Mouse (Mus musculus) cerebellum, adult 18-20 months (tissue): ENCODE data around the gene Fkbp2.

Experiments
- DNase-seq, 2 experiments: peaks; one replicate each; pipeline ENCODE4 v3.0.0; 2021

Fkbp2 gene

DNA sequence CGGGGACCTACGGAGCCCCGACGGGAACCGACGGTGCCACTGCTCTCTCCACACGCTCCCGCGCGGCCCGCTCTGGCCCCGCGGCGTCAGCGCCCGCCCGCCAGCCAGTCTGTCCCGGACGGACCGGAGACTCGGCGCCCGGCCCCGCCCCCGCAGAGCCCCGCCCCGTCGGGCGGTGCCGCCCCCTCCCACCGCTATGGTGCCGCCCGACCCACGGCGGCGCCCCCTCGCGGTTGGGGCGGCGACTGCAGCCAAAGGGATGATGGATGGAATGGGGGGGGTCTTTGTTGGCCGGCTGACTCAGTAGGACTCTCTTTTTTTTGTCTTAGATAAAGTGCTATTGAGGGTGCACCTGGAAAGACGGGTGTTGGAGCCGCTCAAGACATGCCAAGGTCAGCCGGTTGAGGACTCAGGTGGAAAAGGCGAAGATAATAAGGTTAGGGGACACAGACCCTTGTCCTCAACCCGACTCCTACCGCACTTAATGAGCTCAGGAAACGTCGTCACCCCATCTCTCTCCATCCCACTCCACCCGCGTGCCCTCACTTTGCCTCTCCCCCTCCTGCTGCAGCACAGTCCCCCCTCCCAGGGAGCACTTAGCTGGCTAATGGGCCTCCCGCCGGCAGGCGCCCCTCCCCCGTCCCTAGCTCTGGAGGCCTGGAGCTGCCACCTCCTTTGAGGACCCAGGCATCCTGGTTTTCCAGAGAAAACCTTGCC, 10.5 kb downstream of the Fkbp2 start:
- peak in 1 of 2 experiments; percentile 47 for DNase-seq

DNA sequence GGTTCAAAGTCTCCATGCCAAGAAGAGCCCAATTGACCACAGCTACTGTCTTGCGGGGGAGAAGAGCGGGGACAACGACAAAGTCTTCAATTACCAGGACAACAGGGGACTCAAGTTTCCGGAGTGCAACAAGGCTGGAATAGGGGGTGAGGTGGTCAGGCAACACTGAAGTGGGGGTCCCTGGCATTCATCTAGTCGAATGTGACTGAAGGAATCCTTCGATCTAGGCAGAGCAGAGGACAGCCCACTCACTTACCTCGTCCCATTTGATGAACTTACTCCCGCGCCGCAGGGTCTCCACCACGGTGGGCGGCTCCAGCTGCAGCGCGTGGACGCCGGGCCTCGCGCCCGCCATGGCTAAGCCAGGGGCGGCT, 11.0 kb downstream of the Fkbp2 start:
- no peak for DNase-seq

DNA sequence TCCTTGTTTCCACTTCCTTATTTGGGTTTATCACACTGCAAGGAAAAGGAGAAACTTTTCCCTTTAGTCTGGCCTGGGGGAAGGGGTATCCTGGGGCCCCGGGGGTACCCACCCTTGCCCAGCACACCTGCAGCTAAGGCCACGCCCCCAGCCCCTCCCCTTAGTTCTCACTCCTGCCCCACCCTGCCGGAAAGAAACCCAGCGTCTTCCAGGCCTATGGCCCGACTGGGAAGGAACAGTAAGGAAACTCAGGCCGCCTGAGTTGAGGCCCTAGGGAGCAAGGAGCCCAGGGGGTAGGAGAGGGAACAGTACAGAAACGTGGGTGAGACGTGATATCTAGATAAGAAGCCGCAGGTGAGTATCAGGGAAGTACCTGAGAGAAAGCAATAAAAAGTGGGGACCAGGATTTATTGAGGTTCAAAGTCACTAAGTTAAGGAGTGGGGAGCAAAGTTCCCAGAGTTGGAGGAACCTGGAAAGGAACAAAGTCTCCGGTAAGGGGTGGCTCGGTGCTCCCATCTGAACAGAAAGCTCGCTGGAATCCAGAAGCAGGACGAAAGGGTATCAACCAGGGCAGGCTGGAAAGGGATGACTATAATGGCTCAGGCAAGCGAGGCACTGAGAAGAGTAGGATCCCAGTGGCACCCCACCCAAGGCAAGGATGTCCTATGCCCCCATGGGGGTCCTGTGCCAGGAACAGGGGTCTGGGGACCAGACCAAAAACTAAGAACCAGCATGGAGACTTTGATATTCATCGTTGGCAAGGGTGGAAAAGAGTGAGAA, 11.6 kb downstream of the Fkbp2 start:
- no peak for DNase-seq

DNA sequence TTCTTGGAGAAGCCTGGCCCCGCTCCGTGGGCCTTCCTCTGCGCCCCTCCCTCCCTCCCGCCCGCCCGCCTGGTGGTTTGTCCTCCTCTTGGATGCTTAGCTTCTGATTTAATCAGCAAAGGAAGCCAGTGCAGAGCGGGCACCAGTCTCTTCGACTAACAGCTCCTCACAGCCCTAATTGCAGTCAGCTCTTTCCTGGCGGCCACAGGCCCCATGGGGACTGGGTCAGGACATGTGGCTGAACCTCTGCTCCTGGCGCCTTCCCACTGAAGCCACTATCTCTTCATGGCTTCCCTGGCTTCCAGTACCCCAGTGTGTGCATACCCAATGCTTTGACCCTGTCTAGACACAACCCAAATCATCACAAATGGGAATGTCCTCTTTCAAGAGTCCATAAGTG, 23.8 kb downstream of the Fkbp2 start:
- no peak for DNase-seq

DNA sequence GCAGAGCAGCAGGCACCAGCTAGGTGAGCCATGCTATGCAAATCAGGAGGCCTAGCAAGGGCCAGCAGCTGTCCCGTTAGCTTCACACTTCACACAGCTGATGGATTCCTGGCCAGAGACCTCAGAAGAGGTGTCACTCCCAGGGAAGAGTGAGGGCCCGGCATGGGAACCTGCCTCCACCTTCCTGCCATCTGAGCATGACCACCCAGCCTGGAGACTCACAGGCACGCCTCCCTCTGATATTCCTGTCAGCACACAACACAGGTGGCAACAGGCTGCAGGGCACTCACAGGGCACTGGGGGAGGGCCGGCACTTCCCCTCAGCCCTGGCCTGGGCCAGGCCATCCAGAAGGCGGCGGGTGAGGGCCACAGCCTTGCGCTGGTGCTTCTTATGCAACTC, 24.9 kb downstream of the Fkbp2 start:
- DNase-seq = no peak

DNA sequence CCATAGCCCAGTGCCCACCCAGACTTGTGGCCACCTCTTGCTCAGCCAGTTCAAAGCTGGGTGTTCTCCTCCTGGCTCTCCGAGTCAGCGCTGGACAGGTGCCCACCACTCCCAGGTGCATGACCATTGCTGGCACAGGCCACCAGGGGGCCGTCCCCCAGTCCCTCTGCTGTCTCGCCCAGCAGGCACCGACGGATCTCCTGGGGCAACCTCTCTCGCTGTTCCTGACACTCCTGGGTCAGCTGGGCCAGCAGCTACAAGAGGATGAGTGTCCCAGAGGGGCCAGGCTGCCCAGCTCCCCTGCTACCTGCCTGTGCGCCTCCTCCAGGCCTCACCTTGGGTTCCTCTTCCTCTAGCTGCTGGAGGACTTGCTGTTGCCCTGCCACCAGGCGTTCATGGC, 26.3 kb downstream of the Fkbp2 start:
- peak in 1 of 2 experiments; percentile 46 for DNase-seq

DNA sequence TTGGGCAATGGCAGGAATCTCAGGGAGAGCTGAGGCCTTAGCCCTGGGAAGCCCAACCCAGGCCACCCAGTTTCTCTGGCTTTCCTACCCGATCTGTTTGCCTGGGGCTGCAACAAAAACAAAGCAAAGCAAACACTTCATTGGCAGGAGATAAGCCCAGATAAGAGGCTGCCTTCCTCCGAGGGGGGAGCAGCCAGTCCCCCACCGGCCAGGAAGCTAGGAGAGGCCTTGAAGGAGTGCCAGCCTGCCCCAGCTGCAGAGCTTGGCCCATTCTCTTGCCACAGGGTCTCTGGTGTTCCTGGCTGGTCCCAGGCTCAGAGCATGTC, 27.6 kb downstream of the Fkbp2 start:
- DNase-seq = peak in 1 of 2 experiments; percentile 27

DNA sequence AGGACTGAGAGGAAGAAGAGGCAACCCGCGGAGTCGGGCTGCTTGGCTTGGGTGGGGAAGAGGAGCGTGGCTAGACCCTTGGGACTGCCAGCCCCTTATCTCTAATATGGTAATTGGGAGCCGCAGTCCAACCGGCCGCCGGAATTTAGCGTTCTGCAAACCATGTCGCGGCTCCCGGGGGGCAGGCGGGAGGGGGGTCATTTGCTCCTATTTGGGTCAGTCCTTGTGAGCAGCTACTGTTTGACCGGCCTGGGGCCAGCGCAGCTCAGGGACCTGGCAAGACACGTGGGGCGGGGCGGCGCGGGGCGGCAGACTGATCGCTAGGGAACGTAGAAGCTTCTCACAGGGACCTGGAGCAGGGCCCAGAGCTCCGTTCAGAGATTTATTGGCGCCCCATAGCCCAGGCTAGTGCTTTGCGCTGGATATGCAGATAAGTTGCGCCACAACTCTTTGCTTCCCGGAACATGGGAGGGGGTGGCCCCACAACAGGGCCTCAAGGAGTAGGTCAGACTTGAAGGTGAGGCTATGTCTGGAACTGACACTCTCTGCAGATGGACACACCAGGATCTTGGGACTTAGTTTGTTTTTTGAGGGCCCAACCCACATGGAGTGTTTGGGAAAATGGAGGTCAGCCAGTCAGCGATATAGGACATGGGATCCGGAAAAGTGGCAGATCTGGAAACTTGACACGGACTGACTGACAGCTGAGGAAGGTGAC, 28.1 kb downstream of the Fkbp2 start:
- DNase-seq = peak; percentile 78

DNA sequence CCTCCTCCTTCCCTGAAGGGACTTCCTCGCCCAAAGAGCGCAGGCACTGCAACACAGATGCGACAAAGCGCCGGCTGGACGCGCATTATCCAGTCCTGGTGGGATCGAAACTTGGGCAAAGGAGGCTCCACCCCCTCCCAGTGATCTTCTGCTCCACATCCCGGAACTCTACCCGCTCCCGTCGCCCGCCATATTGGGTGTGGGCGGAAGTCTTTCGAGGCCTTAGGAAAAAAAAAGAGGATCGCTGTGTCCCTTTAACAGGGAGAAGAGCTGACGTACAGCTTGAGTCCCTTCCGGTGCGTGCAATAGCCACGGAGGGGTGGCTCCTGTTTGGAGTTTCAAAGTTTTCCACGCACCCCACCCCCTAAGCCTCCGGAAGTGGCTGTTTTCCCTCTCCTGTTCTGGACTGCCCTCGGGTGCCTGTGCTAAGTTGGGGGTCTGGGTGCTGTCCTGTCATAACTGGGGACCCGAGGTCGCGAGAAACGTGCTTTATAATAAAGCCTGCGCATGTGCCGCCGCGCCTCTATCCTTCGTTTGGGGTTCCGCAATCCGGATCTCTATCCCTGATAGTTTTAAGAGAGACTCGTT, 28.8 kb downstream of the Fkbp2 start:
- DNase-seq = peak; percentile 91 to 96

DNA sequence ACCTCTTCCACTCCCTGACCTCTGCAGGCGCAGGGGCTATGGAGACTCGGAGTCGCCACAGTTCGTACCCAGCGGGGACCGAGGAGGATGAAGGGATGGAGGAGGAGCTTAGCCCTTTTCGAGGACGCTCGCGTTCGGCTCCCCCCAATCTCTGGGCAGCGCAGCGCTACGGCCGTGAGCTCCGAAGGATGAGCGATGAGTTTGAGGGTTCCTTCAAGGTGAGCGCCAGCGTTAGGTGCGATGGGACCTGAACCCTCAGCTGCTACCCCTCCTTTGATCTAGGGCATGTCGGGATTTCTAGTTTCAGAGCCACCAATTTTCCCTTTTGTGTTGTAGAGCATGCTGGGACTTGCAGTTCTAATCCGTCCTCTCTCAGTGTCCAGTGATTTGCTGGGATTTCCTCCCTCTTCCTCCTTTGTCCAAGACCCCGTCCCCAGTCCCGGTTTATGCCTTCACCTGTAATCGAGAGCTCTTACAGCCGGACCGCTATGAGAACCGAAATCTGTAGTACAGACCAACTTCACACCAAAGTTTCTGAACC, 29.6 kb downstream of the Fkbp2 start:
- DNase-seq = peak; percentile 65 to 66

DNA sequence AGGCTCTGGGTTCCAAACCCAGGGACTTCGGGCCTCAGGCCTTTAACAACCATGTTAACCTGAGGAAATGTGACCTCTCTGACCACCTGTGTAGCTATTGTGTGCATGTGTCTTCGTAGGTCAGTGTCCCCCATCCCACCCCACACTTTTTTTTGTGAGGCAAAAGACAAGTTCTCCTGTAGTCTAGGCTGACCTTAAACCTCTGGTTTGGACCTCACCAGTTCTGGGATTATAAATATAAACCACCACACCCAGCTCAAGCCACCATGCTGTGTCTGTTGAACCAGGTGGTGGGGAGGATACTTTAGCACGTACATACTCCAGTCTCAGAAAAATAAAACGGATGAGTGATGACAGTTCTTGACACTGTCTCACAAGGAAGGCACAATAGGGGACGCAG, 30.4 kb downstream of the Fkbp2 start:
- DNase-seq = no peak

DNA sequence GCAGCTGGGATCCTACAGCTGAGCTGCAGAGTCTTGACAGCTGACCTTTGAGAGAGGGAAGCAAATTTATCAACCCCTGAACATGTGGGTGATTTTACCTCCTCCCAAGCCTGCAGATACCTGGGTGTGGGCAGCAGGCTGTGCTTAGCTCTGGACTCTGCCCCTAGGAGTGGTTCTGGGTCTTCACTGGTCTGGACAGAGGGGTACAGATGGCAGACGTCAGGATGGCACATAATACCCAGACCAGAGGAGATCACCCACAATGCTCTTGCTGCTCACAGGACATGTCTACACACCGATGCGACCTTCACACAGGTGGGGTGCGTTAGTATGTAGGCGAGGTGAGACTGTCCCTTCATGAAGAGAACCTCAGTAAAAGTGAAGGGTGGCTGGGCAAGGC, 30.8 kb downstream of the Fkbp2 start:
- DNase-seq = no peak

DNA sequence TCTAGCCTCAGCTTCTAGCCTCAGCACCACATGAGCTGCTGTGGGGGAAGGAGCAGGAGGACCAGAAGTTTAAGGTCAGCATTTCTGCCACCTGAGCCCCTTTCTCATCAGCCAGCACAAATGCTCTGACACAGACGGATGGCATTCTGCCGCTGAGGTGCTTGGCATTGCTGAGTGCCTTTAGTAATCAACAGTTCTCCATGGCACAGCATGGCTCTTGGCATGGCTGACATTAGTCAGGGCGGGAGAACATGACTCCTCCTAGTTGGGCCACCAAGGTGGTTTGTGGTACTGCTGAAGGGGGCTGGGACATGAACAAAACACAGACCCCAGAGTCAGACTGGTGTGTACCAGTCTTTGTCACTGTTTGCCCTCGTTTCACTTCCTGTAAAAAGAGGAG, 32.1 kb downstream of the Fkbp2 start:
- DNase-seq = peak; percentile 73 to 81

DNA sequence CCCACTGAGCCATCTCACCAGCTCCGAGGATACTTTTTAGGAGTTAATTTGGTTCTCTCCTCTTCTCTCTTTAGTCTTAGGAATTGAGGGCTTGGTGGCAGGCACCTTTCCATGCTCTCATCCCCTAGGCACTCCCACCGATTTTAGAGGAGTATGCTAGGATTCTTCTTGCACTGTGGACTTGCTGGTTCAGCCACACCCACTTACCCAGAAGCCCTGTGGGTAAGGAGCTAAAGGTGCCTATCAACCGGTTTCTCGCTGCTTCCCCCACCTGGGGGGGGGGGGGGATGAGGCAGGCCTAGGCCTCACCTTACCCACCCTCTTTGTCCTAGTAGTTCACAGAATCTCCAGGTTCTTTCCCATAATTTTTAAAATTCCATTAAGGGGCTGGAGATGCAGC, 32.6 kb downstream of the Fkbp2 start:
- DNase-seq = no peak

DNA sequence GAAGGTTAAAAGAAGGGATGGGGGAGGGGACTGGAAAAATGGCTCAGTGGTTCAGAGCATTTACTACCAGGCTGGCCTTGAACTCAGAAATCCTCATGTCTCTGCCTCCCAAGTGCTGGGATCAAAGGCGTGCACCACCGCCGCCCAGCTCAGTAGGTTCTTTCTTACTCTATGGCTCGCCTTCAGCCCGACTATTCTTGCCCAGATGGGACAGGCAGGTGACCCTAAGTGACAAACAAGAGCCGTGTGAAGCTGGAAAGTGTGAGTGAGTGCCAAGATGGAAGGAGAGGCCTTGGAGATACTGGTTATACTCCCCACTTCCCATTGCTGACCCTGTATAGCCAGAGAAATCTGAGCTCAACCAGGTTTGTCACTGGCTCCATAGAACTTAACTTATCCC, 36.6 kb downstream of the Fkbp2 start:
- no peak for DNase-seq

DNA sequence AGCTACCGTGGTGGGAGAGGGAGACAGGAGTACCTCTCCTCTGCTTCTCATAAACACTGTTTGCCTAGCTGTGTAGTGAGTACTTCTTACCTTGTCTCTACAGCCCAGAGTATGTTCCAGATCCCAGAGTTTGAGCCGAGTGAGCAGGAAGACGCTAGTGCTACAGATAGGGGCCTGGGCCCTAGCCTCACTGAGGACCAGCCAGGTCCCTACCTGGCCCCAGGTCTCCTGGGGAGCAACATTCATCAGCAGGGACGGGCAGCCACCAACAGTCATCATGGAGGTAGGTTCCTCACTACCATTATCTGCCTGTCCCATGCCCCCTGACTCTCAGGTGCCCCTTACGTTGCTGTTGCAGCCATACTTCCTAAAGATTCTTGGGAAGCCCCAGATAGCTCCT, 37.5 kb downstream of the Fkbp2 start:
- DNase-seq = no peak

DNA sequence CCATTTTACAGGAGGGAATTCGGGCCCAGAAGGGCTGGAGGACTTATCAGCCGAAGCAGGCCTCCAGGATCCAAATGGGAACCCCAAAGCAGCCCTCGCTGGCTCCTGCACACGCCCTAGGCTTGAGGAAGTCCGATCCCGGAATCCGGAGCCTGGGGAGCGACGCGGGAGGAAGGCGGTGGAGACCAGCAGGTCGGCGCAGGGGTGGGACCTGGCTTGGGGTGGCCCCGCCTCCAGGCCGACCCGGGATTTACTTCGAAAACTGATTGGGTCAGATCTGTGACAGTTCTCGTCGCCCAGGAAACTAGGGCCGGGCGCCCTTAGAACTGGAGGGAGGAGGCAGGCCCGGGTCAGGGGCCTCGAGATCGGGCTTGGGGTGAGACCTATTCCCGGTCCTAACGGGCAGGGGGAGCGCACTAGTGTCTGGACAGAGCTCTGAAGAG, 38.0 kb downstream of the Fkbp2 start, which contains the start of gene Gpr137:
Gpr137 (minus strand) TSS at position 232 of the 443 bp plus-strand sequence.
- DNase-seq = peak; percentile 93 to 97

DNA sequence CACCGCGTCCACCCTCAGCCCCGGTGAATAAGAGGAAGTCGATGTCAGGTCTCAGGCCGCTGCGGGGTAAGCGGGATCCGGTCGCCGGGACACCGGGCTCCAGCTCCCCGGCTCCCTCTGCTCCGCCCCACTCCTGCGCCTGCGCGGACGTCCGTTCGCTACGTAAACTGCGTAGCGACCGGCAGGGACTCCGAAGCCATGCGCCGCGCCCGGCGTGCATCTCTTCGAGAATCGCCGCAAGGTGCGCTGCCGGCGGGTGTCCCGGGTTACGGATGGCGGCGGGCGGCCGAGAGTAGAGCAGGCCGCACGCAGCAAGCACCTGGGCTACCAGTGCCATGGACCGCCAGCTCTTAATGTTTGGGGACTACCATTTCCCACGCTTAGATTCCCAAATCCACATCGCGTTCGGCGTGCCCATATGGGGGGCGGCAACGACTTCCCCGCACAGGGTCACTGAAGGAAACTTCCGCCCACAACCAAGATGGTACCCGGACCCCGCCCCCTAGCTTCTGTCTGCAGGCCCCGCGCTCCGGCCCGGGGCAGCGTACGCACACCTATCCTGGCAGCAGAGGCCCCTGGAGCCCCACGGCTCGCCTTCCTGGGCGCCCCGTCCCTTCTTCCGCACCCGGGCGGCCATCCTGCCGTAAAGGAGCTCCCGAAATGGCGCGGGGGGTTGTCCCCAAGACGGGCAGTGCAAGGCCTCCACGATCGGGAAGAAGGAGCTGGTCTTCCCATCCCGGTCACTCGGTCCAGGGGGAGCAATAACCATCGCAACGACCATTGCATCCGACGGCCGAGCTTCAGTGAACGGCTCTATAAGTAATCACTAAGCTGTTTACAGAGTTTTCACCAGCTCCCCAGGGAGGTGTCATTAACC, 38.7 kb downstream of the Fkbp2 start, which contains the start of gene Bad:
Bad (plus strand) TSS at position 490 of the 877 bp plus-strand sequence.
- peak; percentile 90 to 97 for DNase-seq

DNA sequence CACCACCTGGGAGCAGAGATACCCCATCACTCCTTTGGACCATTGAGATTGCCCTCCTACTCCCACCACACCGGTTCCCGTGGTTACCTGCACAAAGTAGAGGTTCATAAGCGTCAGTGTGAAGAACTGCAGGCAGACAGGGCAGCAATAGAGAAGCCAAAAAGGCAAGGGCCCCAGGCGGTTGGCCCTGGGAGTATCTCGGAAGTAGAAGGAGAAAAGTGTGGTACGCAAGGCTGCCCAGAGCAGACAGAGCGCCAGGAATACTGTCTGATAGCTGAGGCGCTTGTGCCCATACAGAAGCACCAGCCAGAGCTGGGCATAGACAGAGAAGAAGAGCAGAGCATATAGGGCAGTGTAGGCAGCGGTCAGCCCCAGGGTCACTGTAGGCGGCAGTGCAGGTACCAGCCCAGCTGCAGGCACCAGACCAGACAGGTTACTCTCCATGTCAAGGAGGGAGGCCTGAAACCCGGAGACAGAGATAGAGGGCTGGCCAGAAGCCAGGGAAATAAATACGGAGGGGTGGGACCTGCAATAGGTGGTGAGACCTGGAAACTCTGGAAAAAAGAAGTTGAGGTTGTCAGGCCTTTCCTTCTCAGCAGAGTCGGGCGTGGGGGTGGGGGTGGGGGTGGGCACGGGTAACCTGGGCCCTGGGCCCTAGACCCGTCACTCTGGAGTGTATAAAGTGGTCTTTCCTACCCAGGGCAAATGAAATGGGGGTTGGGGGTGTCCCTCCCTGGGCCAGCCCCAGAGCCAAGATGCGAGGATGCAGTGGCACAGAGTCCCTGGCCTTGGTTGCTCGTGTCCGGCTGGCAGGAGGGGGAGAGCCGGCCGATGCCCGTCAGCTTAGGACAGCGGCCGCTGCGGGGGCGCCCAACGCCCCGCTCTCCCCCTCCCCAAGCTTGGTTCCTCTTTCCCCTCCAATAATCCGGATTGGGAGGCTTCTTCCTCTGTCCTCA, 39.6 kb downstream of the Fkbp2 start:
- DNase-seq = peak in 1 of 2 experiments; percentile 49

DNA sequence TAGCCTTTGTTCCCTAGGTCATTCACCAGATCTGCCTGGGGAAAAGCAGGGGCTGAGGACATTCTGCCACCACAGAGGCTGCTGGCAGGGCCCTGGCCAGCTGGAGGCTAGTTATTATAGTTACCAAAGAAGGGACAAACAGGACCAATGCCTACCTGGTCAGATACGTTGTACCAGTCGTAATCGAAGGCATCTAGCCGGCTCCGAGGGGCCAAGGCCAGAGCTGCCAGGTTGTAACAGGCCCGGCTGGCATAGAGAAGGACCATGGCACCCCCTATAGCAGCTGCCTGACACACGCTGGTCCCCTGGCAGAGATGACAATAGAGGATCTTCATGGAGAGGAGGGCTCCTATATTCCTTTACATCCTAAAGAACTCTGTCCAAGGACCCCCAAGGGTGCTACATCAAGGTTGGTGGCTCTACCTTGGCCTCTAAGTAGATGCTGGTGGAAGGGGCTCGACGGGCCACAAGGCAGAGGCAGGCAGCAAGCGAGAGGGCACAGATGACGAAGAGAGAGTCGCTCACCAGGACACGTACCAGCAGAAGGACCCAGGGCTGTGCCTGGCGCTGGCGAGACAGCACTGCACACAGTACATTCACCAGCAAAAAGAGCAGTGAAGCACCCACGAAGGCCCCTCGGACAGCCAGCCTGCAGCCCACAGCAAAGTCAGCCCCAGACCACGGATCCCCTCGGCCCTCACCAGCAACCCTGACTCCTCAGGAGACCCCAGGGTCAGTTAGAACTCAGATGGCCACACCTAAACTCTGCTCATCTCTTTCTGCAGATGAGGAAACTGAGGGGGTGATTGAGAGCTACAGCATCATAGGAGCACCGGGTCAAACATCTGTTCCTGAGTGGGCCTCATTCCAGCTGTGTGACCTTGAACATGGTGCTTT, 40.9 kb downstream of the Fkbp2 start:
- no peak for DNase-seq
